In genomic region chr3:98262133-98262532, GRCm38 (mm10) we compare ENCODE assay signal across 22 mouse cellular contexts. TPM values are rescaled to one million over a fixed set of nuclear protein-coding genes. Genes with fewer than 3 reads are reported as not detected.
A peak's percentile ranks its signal among the peaks of the same experiment; 100 is the strongest.
DNase-seq lines count a peak whose midpoint lies in the region; ATAC-seq lines count a peak whose summit lies in the region.
"Had no signal": no experiment of that assay in that cellular context is flagged by ENCODE, and none has a peak within 500 bp of the region (broad histone marks: within the 10 kb centered on the region; RNA-seq: fewer than 3 reads in every experiment).

No protein-coding gene starts in this region.

- DNase-seq in kidney, adult 11 months = peak; percentile 73
- peak; percentile 86 for DNase-seq in kidney, adult 9 months
- DNase-seq in midbrain, embryonic 11.5 days (ENCODE audit: low spot score, missing footprints) = no peak
- no peak for DNase-seq in urinary bladder, postnatal 36 days (ENCODE audit: low spot score in 2 of 2)
- DNase-seq: adrenal gland, postnatal 14 days; cerebellum, adult 11-12 months; cerebellum, postnatal 14 days; gastrocnemius, postnatal 25 days; lung, postnatal 14 days had no signal

- WGBS in kidney, embryonic 14.5 days = 88% methylated on average over 2 of the region's 2 CpGs
- 69% methylated on average over 2 of the region's 2 CpGs for WGBS in liver, embryonic 12.5 days (ENCODE audit: insufficient replicate concordance)
- 82% methylated on average over 2 of the region's 2 CpGs for WGBS in stomach, embryonic 16.5 days
- 99% methylated on average over 2 of the region's 2 CpGs for WGBS in midbrain, embryonic 11.5 days

- no peak overlapping the region for H3K27ac ChIP-seq in kidney, embryonic 14.5 days (ENCODE audit: low read depth, low read length)
- H3K27ac ChIP-seq in liver, embryonic 12.5 days = peak overlapping the region; percentile 66; the same call in 1 of the 2 replicates
- peak overlapping the region; percentile 57; the same call in 1 of the 2 replicates for H3K27ac ChIP-seq in stomach, embryonic 16.5 days (ENCODE audit: low read length)
- no peak overlapping the region for H3K27ac ChIP-seq in midbrain, embryonic 11.5 days (ENCODE audit: low read depth, low read length)
- H3K27ac ChIP-seq: embryonic facial prominence, embryonic 13.5 days; forebrain, embryonic 15.5 days; hindbrain, embryonic 10.5 days; layer of hippocampus, adult 2 months; limb, embryonic 15.5 days; midbrain, embryonic 15.5 days had no signal

- no peaks in the 10 kb centered on the region for H3K36me3 ChIP-seq in kidney, embryonic 14.5 days (ENCODE audit: control insufficient read depth, insufficient read depth, low read length)
- no peaks in the 10 kb centered on the region for H3K36me3 ChIP-seq in liver, embryonic 12.5 days
- H3K36me3 ChIP-seq in stomach, embryonic 16.5 days (ENCODE audit: control insufficient read depth, insufficient read depth, low read length) = no peaks in the 10 kb centered on the region
- no peaks in the 10 kb centered on the region for H3K36me3 ChIP-seq in midbrain, embryonic 11.5 days (ENCODE audit: control insufficient read depth, insufficient read depth, low read length)
- H3K36me3 ChIP-seq: embryonic facial prominence, embryonic 13.5 days; forebrain, embryonic 15.5 days; G1E; hindbrain, embryonic 10.5 days; limb, embryonic 15.5 days; midbrain, embryonic 15.5 days had no signal

- no peaks in the 10 kb centered on the region for H3K9me3 ChIP-seq in kidney, embryonic 14.5 days (ENCODE audit: control insufficient read depth, low read length)
- no peaks in the 10 kb centered on the region for H3K9me3 ChIP-seq in liver, embryonic 12.5 days (replicated peaks)
- H3K9me3 ChIP-seq in stomach, embryonic 16.5 days (replicated peaks; ENCODE audit: control insufficient read depth, low read length) = no peaks in the 10 kb centered on the region
- H3K9me3 ChIP-seq in midbrain, embryonic 11.5 days (ENCODE audit: control insufficient read depth, low read length) = no peaks in the 10 kb centered on the region
- H3K9me3 ChIP-seq: embryonic facial prominence, embryonic 13.5 days; forebrain, embryonic 15.5 days; hindbrain, embryonic 10.5 days; limb, embryonic 15.5 days; midbrain, embryonic 15.5 days had no signal

- no peak overlapping the region for H3K9ac ChIP-seq in kidney, embryonic 14.5 days (ENCODE audit: low read depth, low read length)
- H3K9ac ChIP-seq in liver, embryonic 12.5 days = no peak overlapping the region
- no peak overlapping the region for H3K9ac ChIP-seq in stomach, embryonic 16.5 days (ENCODE audit: low read length)
- no peak overlapping the region for H3K9ac ChIP-seq in midbrain, embryonic 11.5 days (ENCODE audit: low read length)
- H3K9ac ChIP-seq: embryonic facial prominence, embryonic 13.5 days; forebrain, embryonic 15.5 days; limb, embryonic 15.5 days; midbrain, embryonic 15.5 days had no signal

- 0 out of 2 replicates have a peak, but pooled peaks cover 5% of the 10 kb centered on the region for H3K4me1 ChIP-seq in kidney, embryonic 14.5 days (ENCODE audit: control insufficient read depth, insufficient read depth, low read length)
- peaks cover 22% of the 10 kb centered on the region for H3K4me1 ChIP-seq in liver, embryonic 12.5 days
- peaks cover 7% of the 10 kb centered on the region for H3K4me1 ChIP-seq in stomach, embryonic 16.5 days (ENCODE audit: control insufficient read depth, insufficient read depth, low read length)
- peaks cover 3% of the 10 kb centered on the region; the same call in 1 of the 2 replicates for H3K4me1 ChIP-seq in midbrain, embryonic 11.5 days (ENCODE audit: control insufficient read depth, insufficient read depth, low read length)

- no peak overlapping the region for H3K4me3 ChIP-seq in kidney, embryonic 14.5 days (ENCODE audit: low read length)
- no peak overlapping the region for H3K4me3 ChIP-seq in liver, embryonic 12.5 days
- no peak overlapping the region for H3K4me3 ChIP-seq in stomach, embryonic 16.5 days (replicated peaks; ENCODE audit: low read length)
- H3K4me3 ChIP-seq in midbrain, embryonic 11.5 days (ENCODE audit: low read depth, low read length) = no peak overlapping the region
- H3K4me3 ChIP-seq: embryonic facial prominence, embryonic 13.5 days; forebrain, embryonic 15.5 days; hindbrain, embryonic 10.5 days; layer of hippocampus, adult 2 months; limb, embryonic 15.5 days; midbrain, embryonic 15.5 days; myocyte had no signal

- H3K27me3 ChIP-seq in kidney, embryonic 14.5 days (ENCODE audit: control insufficient read depth, insufficient read depth, low read length) = no peaks in the 10 kb centered on the region
- no peaks in the 10 kb centered on the region for H3K27me3 ChIP-seq in liver, embryonic 12.5 days (replicated peaks)
- H3K27me3 ChIP-seq in stomach, embryonic 16.5 days (ENCODE audit: control insufficient read depth, insufficient read depth, low read length) = no peaks in the 10 kb centered on the region
- no peaks in the 10 kb centered on the region for H3K27me3 ChIP-seq in midbrain, embryonic 11.5 days (ENCODE audit: control insufficient read depth, insufficient read depth, low read length)
- H3K27me3 ChIP-seq: embryonic facial prominence, embryonic 13.5 days; forebrain, embryonic 15.5 days; limb, embryonic 15.5 days; midbrain, embryonic 15.5 days had no signal

- no peak for ATAC-seq in kidney, embryonic 14.5 days (ENCODE audit: low FRiP score, low TSS enrichment)
- no peak; the same call in 1 of the 2 replicates for ATAC-seq in liver, embryonic 12.5 days
- ATAC-seq in stomach, embryonic 16.5 days (ENCODE audit: insufficient read depth, low FRiP score) = peak; percentile 57; the same call in 1 of the 2 replicates
- no peak for ATAC-seq in midbrain, embryonic 11.5 days (ENCODE audit: low FRiP score)
- ATAC-seq: forebrain, embryonic 15.5 days; midbrain, embryonic 15.5 days had no signal

- H3K4me2 ChIP-seq in kidney, embryonic 14.5 days (replicated peaks; ENCODE audit: low read depth, low read length) = no peak overlapping the region
- H3K4me2 ChIP-seq in liver, embryonic 12.5 days = no peak overlapping the region
- no peak overlapping the region for H3K4me2 ChIP-seq in stomach, embryonic 16.5 days (ENCODE audit: low read depth, low read length)
- H3K4me2 ChIP-seq in midbrain, embryonic 11.5 days = no peak overlapping the region
- H3K4me2 ChIP-seq: embryonic facial prominence, embryonic 13.5 days; forebrain, embryonic 15.5 days; limb, embryonic 15.5 days; midbrain, embryonic 15.5 days had no signal

RNA-seq across cellular contexts. Expression of gene Hmgcs2, which starts 18.1 kb away (rescaled TPM):
- polyA plus RNA-seq in kidney, embryonic 14.5 days (2014; fragmentation: Nextera tagmentation; extraction: Ambion mirVana) = 6.4 and 6.7 TPM in 2 replicates
- 24.7 and 26.9 TPM in 2 replicates for polyA plus RNA-seq in liver, embryonic 12.5 days (2016; fragmentation: Nextera tagmentation; extraction: Ambion mirVana)
- 91.5 and 93.3 TPM in 2 replicates for polyA plus RNA-seq in stomach, embryonic 16.5 days (2015; fragmentation: Nextera tagmentation; extraction: Ambion mirVana)
- 4.3 and 5.7 TPM in 2 replicates for polyA plus RNA-seq in midbrain, embryonic 11.5 days (2014; fragmentation: Nextera tagmentation; extraction: Ambion mirVana)
- polyA plus RNA-seq: G1E, myocyte had no signal

RNA-seq across cellular contexts. Expression of gene Reg4, which starts 40.2 kb away (rescaled TPM):
- 0.31 TPM in 1 of 2 replicates, not detected in the other for polyA plus RNA-seq in kidney, embryonic 14.5 days (2014; fragmentation: Nextera tagmentation; extraction: Ambion mirVana)
- polyA plus RNA-seq in liver, embryonic 12.5 days (2016; fragmentation: Nextera tagmentation; extraction: Ambion mirVana) = not detected in 2 replicates
- polyA plus RNA-seq in stomach, embryonic 16.5 days (2015; fragmentation: Nextera tagmentation; extraction: Ambion mirVana) = 0.30 and 1.1 TPM in 2 replicates
- not detected in 2 replicates for polyA plus RNA-seq in midbrain, embryonic 11.5 days (2014; fragmentation: Nextera tagmentation; extraction: Ambion mirVana)
- polyA plus RNA-seq: embryonic facial prominence, embryonic 13.5 days; forebrain, embryonic 15.5 days; G1E; heart, postnatal 0 days; hindbrain, embryonic 10.5 days; limb, embryonic 15.5 days; midbrain, embryonic 15.5 days; myocyte; neural tube, embryonic 14.5 days had no signal

Comparison
In these comparisons a context has a peak if more than half of its experiments do, and no peak if none do; other contexts are left out.
1. DNase-seq: peak in kidney, adult 11 months (single experiment) and kidney, adult 9 months (single experiment); none in midbrain, embryonic 11.5 days (single experiment) and urinary bladder, postnatal 36 days (0 of 2).
2. H3K27ac ChIP-seq: peak in liver, embryonic 12.5 days (single experiment) and stomach, embryonic 16.5 days (single experiment); none in kidney, embryonic 14.5 days (single experiment) and midbrain, embryonic 11.5 days (single experiment).